Mouse (Mus musculus) neural tube, embryonic 11.5 days (tissue): ENCODE measurements at regions not wholly inside any gene's neighbourhood (a gene's known extent, or its start where the extent isn't known, plus 50 kb on each side); places are given as distances from the start of the nearest gene placed in this dataset.
A peak's percentile ranks its signal among the peaks of the same experiment; 100 is the strongest.

Experiments used
- ATAC-seq: fragments of 200-750 bp; cut with Nextera tagmentation; 2 replicates; pipeline ENCODE4 v1.8.0; 2017; ENCODE audit warnings: moderate number of reproducible peaks, mild to moderate bottlenecking, moderate TSS enrichment, moderate library complexity; ENCODE audit not compliant: insufficient read depth, low FRiP score, low TSS enrichment
- DNase-seq: peaks from one replicate; pipeline ENCODE4 v3.0.0-alpha.2; 2015; ENCODE audit warnings: low spot score
- H3K27ac ChIP-seq: fragments of 300-500 bp; sonication (generic); 2 replicates; pipeline ENCODE4 v1.5.1; 2014; ENCODE audit warnings: low read depth, mild to moderate bottlenecking, low read length
- H3K27me3 ChIP-seq: fragments of 300-500 bp; sonication (generic); 2 replicates; pipeline ENCODE4 v1.6.1; 2014; ENCODE audit warnings: mild to moderate bottlenecking, low read length, mixed read lengths; ENCODE audit not compliant: control insufficient read depth, insufficient read depth
- H3K36me3 ChIP-seq: fragments of 300-500 bp; sonication (generic); 2 replicates; pipeline ENCODE4 v1.6.1; 2014; ENCODE audit warnings: mild to moderate bottlenecking, low read length, moderate library complexity, mixed read lengths; ENCODE audit not compliant: control insufficient read depth, insufficient read depth
- H3K4me1 ChIP-seq: fragments of 300-500 bp; sonication (generic); 2 replicates; pipeline ENCODE4 v1.6.1; 2014; ENCODE audit warnings: low read length, mixed read lengths; ENCODE audit not compliant: control insufficient read depth, insufficient read depth
- H3K4me2 ChIP-seq: fragments of 300-500 bp; sonication (generic); 2 replicates; pipeline ENCODE4 v1.6.1; 2014; ENCODE audit warnings: low read depth, mild to moderate bottlenecking, moderate library complexity
- H3K4me3 ChIP-seq: fragments of 300-500 bp; sonication (generic); 2 replicates; pipeline ENCODE4 v1.5.1; 2014; ENCODE audit warnings: low read depth, low read length
- H3K9ac ChIP-seq: fragments of 300-500 bp; sonication (generic); 2 replicates; pipeline ENCODE4 v1.6.1; 2014; ENCODE audit warnings: mild to moderate bottlenecking, low read length
- H3K9me3 ChIP-seq: fragments of 300-500 bp; sonication (generic); 2 replicates; pipeline ENCODE4 v1.6.1; 2016; ENCODE audit warnings: low read length; ENCODE audit not compliant: control insufficient read depth
- WGBS: fragments of 180-500 bp; shearing (Covaris S2); extraction: QIAGEN DNeasy Blood & Tissue Kit; methylation state at CpG from one replicate; pipeline ENCODE4 v1.1.7; 2014; 5-methylcytosine and 5-hydroxymethylcytosine counted together

- DNase-seq (no peak), ATAC-seq (no peak)
- Histone ChIP-seq H3K27me3 (no peaks in the 10 kb centered on the region), H3K4me3 (no peak overlapping the region), H3K9ac (no peak overlapping the region), H3K4me2 (no peak overlapping the region), H3K36me3 (no peaks in the 10 kb centered on the region), H3K4me1 (no peaks in the 10 kb centered on the region), H3K9me3 (no peaks in the 10 kb centered on the region), H3K27ac (no peak overlapping the region)
- WGBS = 84% methylated on average over 1 of the region's 1 CpGs
Measured at GRCm38 (mm10) chr14:40063371-40063770, 590.5 kb upstream of the Nrg3 start.

GRCm38 (mm10) chr14:40041879-40042278 is 569.0 kb upstream of the Nrg3 start:
- Histone ChIP-seq H3K27ac (no peak overlapping the region), H3K27me3 (no peaks in the 10 kb centered on the region), H3K4me3 (no peak overlapping the region), H3K36me3 (no peaks in the 10 kb centered on the region), H3K4me2 (no peak overlapping the region), H3K4me1 (no peaks in the 10 kb centered on the region), H3K9me3 (no peaks in the 10 kb centered on the region), H3K9ac (no peak overlapping the region)
- no peak for ATAC-seq
- DNase-seq = no peak

DNA sequence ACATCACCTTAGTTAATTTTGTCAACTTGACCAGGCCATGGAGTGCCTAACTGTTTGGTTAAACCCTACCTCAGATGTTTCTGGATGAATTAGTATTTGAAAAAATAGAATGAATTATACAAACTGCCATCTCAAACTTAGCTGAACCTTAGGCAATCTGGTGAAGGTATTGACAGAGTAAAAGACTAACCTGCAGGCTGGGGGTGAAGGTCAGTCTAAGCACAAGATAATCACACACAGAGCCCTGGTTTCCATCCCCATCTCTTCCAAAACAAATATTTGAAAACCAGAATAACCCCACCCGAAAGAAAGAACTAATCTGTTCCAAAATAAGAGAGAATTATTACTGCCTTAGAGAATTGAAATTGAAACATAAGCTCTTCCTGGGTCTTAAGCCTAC is 563.3 kb upstream of the Nrg3 start:
- H3K27ac ChIP-seq = no peak overlapping the region
- DNase-seq (no peak), ATAC-seq (no peak)
- no peak overlapping the region for H3K9ac ChIP-seq
- no peak overlapping the region for H3K4me2 ChIP-seq
- no peak overlapping the region for H3K4me3 ChIP-seq
- H3K27me3 ChIP-seq = no peaks in the 10 kb centered on the region
- H3K36me3 ChIP-seq = no peaks in the 10 kb centered on the region
- no peaks in the 10 kb centered on the region for H3K9me3 ChIP-seq
- H3K4me1 ChIP-seq = no peaks in the 10 kb centered on the region
- 75% methylated on average over 1 of the region's 1 CpGs for WGBS

DNA sequence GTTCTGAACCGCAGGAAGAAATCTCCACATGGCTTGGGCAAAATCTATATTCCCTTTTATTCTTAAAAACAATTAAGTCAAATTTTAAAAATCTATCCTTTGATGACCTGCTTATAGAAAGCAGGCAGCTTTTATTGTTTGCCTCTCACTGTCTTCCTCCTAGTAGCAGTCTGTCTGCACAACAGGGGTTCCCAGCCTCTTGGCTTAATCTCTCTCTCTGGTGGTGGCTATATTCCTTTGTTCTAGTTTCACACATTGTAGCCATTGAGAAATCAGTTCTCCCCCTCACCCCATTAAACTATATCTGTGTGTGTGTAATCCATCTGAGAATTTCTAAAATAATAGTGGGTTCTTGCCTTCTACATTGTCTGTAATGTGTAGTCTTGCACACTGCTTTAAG is 542.4 kb upstream of the Nrg3 start:
- Histone ChIP-seq H3K4me2 (no peak overlapping the region), H3K36me3 (no peaks in the 10 kb centered on the region), H3K9ac (no peak overlapping the region), H3K4me3 (no peak overlapping the region), H3K27ac (no peak overlapping the region), H3K27me3 (no peaks in the 10 kb centered on the region), H3K4me1 (no peaks in the 10 kb centered on the region), H3K9me3 (no peaks in the 10 kb centered on the region)
- ATAC-seq (no peak), DNase-seq (no peak)
- 85% methylated on average over 1 of the region's 1 CpGs for WGBS

DNA sequence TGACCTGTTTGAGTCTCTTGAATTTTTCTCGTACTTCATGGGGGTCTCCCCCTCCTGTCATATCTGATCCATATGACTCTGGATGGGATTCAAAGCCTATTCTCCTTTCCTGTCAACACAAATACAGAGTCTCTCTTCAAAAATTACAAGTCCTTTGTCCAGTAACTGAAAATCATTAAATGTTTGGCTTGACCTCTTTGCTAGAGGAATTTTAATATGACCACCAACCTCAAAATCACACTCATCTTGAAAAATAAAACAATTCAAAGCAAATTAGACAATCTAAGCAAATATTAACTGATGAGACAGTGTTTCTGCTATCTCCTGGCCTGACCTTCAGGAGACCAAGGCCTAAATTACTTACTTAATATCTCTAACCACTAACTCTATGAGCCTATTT is 541.8 kb upstream of the Nrg3 start:
- H3K9ac ChIP-seq = no peak overlapping the region
- WGBS = 83% methylated on average over 1 of the region's 1 CpGs

DNA sequence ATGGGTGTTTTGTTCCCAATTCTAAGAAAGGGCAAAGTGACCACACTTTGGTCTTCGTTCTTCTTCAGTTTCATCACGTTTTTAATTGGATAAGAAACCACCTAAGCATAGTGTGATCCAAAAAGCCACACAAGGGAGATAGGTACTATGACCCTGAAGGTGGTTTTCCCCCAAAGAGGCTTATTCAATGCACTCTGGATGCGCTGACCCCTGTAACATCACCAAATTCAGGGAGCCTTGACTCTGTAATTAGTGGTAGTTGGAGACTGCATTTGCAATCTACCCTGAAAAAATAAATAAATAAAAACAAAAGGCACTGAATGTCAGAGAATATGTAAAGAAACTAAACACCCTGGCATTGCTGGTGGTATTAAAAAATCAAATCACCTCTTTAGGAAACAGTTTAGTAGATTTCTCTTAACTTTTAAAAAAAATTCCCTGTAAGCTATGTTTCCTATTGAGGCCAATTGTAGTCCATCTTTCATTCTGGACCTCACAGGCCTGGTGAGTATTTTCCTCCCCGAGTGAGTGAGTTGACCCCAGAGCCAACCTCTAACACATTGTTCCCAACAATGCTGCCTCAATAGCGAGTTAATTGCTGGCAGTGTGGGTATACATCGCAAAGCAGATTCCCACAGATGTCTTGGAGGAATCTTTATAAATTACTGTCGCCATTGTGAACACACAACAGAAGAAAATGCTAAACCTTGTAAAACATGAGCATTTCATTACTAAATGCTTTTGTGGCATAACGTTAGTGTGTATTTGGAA is 537.1 kb upstream of the Nrg3 start:
- Histone ChIP-seq H3K4me2 (no peak overlapping the region), H3K36me3 (no peaks in the 10 kb centered on the region), H3K4me1 (no peaks in the 10 kb centered on the region), H3K9me3 (no peaks in the 10 kb centered on the region), H3K4me3 (no peak overlapping the region), H3K27me3 (no peaks in the 10 kb centered on the region), H3K9ac (no peak overlapping the region), H3K27ac (no peak overlapping the region)
- WGBS = 34% methylated on average over 8 of the region's 8 CpGs
- ATAC-seq (peak; percentile 92), DNase-seq (peak; percentile 49)

More for the DNA sequence above, 541.8 kb upstream of the Nrg3 start:
- Histone ChIP-seq H3K27me3 (no peaks in the 10 kb centered on the region), H3K27ac (no peak overlapping the region), H3K9me3 (no peaks in the 10 kb centered on the region), H3K4me1 (no peaks in the 10 kb centered on the region), H3K4me2 (no peak overlapping the region), H3K36me3 (no peaks in the 10 kb centered on the region), H3K4me3 (no peak overlapping the region)
- DNase-seq (no peak), ATAC-seq (no peak)
